Mouse (Mus musculus) ES-CJ7 (cell line): Measurements from ENCODE around the gene Cygb.
A peak's percentile ranks its signal among the peaks of the same experiment; 100 is the strongest.
"Not testable (repeated sequence)": the region's sequence is repeated elsewhere in the genome, so short reads cannot be mapped to it uniquely, and the experiment has no call there.

Experiments
- DNase-seq: peaks from one replicate; pipeline ENCODE4 v3.0.0; 2011; ENCODE audit warnings: low read depth, low spot score

Gene Cygb

DNA sequence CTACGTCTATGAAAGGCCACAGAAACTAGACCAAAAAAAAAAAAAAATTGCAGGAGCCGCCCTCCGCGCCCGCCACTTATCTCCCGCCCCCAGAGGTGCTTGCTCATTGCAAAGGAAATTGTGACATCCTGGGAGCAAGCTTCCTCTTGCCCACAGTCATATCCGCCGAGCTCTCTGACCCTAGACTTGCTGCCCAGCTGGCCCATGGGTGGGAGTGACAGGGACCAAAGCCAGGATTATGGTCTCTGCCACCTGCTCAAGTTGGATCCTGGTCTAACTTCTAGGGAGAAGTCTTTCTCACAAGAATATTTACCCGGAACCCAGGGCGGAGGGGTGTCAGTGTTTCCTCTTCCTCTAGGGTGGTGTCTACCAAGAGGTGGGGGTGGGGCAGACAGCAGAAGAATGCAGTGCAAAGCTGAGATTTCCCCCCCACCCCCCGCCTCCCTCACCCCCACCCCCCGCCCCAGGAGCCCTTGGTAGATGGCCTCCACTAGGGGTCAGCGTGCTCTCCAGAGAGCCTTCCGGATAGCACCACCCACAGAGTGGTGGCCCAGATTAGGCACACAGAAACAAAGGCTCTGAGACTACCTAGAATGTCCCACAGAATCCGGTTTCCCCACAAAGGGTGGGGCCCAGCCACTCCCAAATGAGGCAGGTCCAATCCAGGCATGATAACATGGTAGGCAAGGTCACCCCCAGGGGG, 38.2 kb downstream of the Cygb start:
- DNase-seq, result peak; percentile 83

DNA sequence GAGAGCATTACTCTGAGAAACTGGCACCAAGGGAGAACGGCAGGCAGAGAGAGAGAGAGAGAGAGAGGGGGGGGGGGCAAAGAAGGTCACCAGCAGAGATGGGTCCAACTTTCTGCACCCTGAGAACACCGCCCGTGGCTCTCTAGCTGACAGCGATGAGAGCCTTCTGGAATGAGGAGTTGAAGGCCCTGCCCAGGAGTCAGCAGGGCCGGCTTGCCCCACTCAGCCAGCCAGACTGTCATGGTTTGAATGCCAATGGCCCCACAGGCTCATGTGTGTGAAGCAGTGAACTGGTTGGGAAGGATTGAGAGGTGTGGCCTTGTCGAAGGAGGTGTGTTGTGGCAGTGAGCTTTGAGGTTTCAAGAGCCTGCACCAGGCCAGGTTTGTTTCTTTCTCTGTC, 40.9 kb downstream of the Cygb start:
- DNase-seq, result no peak

- DNase-seq, result no peak
These were observed 41.6 kb downstream of the Cygb start for GRCm38 (mm10) chr11:116612554-116612953.

DNA sequence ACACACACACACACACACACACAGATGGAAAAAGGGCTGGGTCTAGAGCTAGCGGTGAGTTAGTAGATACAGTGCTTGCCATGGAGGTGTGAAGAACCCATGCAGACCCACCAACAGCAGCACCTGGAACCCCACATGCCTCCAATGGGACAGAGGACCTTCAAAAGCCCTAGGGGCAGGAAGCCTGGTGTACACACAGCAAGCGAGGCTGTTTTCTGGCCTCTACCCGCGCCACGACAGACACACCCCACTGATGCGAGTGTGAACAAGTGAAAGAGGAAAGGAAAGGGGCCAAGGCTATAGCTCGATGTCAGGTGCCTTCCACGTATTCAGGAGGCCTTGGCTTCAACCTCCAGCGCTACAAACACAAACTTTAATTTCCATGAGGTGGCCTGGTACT, 42.2 kb downstream of the Cygb start:
- DNase-seq, result no peak

DNA sequence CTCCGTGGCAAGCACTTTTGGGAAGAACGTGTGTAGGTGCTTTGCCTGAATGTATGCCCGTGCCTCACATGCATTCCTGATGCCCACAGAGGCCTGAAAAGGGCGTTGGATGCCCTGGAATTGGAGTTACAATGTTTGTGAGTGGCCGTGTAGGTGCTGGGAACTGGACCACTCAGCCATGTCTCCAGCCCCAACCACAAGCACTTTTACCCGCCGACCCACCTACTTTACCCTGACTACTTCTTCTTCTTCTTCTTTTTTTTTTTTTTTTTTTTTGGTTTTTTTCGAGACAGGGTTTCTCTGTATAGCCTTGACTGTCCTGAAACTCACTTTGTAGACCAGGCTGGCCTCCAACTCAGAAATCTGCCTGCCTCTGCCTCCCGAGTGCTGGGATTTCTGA, 42.9 kb downstream of the Cygb start:
- not testable (repeated sequence) for DNase-seq

GRCm38 (mm10) chr11:116609965-116610630, 44.0 kb downstream of the Cygb start:
- DNase-seq, result no peak

DNA sequence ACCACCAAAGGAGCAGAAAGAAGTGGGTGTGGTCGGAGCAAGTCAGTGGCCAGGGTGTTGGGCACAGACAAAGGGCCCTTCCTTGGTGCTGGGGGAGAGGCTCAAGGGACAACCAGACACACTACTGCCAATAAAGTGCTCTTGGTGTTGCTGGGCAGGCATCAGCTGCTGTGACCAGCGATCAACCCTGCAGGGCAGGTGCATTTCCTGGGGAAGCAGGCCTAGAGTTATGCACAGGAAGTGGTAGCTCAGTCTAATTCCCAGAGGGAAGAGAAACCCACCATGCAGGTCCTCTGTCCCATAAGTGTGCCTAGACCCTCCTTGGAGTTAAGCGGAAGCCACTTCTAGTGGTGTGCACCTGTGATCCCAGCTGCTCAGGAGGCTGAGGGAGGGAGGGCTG, 46.4 kb downstream of the Cygb start:
- no peak for DNase-seq

DNA sequence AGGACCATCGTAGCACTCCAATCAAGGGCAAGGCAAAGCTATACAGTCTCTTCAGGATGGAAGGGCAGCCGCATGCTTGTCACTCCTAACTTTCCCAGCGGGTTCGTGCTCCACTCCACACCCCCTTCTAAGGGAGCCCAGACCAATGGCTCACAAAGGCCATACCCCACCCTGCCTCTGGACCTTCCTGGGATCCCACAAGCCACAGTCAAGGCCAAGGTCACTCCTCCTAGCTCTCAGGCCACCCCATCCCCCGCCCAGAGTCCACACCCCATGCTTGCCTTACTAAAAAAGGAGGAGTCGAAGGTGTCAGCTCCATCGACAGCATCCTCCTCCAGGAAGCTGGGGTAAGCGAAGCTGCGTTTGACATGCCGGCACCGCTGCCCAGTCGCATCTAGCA, 50.0 kb downstream of the Cygb start:
- DNase-seq, result peak; percentile 78

GRCm38 (mm10) chr11:116603339-116603738, 50.8 kb downstream of the Cygb start:
- DNase-seq, result peak; percentile 89

- no peak for DNase-seq
These were observed 52.1 kb downstream of the Cygb start for GRCm38 (mm10) chr11:116602043-116602442.

DNA sequence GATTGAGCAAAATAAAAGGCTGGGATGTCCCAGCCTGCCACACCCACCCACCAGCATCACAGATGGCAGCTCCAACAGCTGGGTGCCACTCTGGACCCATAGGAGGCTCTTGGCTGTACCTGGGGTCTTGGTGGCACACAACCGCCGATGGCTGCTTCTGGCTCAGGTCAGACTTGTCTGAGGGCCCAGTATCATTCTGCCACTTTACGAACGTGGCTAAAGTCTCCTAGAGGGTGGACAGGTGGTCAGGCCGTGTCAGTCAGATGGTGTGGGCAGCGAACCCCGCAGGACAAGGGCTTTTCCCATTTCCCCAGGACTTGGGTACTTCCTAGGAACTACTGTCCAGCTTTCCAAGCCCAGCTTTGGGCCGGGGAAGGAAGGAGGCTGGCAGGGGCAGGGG, 52.9 kb downstream of the Cygb start:
- no peak for DNase-seq

- no peak for DNase-seq
These were observed 54.9 kb downstream of the Cygb start for GRCm38 (mm10) chr11:116599230-116599629.

DNA sequence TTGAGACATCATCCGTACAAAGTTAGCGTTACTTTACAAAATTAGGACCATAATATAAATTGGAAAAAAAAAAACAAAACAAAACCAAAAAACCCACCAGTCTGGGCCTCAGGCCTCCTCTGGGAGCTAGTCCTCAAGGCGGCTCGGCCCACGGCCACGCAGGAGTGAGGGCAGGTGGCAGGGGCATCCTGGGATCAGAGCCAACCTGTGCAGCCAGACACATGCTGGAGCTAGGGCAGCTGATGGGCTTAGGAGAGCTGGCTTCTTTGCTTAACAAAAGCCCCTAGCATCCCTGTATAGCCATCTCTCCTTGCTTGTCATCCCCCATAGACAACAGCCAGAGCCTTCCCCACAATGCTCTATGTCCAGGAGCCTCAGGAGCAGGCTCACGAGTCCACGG, 55.9 kb downstream of the Cygb start:
- DNase-seq, result no peak

- no peak for DNase-seq
These were observed 57.3 kb downstream of the Cygb start for GRCm38 (mm10) chr11:116596766-116597165.
